Mouse (Mus musculus) forebrain, embryonic 15.5 days (tissue): ENCODE measurements around the gene Otud1. TPM values are rescaled to one million over a fixed set of nuclear protein-coding genes. Genes with fewer than 3 reads are reported as not detected.
A peak's percentile ranks its signal among the peaks of the same experiment; 100 is the strongest.

ENCODE experiments used
- ATAC-seq: fragments of 200-750 bp; cut with Nextera tagmentation; replicated peaks from 2 replicates; pipeline ENCODE4 v1.8.0; 2017; ENCODE audit warnings: mild to moderate bottlenecking, moderate TSS enrichment, moderate library complexity
- H3K27ac ChIP-seq: fragments of 300-500 bp; sonication (generic); replicated peaks from 2 replicates; pipeline ENCODE4 v1.5.1; 2015; ENCODE audit warnings: mild to moderate bottlenecking, inconsistent platforms
- H3K27me3 ChIP-seq: fragments of 300-500 bp; sonication (generic); 2 replicates; pipeline ENCODE4 v1.6.1; 2015; ENCODE audit warnings: inconsistent platforms
- H3K36me3 ChIP-seq: fragments of 300-500 bp; sonication (generic); 2 replicates; pipeline ENCODE4 v1.6.1; 2015; ENCODE audit warnings: mild to moderate bottlenecking, inconsistent platforms
- H3K4me1 ChIP-seq: fragments of 300-500 bp; sonication (generic); 2 replicates; pipeline ENCODE4 v1.6.1; 2015; ENCODE audit warnings: inconsistent platforms
- H3K4me2 ChIP-seq: fragments of 300-500 bp; sonication (generic); replicated peaks from 2 replicates; pipeline ENCODE4 v1.6.1; 2015; ENCODE audit warnings: mild to moderate bottlenecking, inconsistent platforms
- H3K4me3 ChIP-seq: fragments of 300-500 bp; sonication (generic); 2 replicates; pipeline ENCODE4 v1.5.1; 2015; ENCODE audit warnings: mild to moderate bottlenecking, inconsistent platforms
- H3K9ac ChIP-seq: fragments of 300-500 bp; sonication (generic); replicated peaks from 2 replicates; pipeline ENCODE4 v1.6.1; 2015; ENCODE audit warnings: mild to moderate bottlenecking, inconsistent platforms
- H3K9me3 ChIP-seq: fragments of 300-500 bp; sonication (generic); 2 replicates; pipeline ENCODE4 v1.6.1; 2016; ENCODE audit warnings: inconsistent platforms
- WGBS: fragments of 180-500 bp; shearing (Covaris S2); methylation state at CpG from one replicate; pipeline ENCODE4 v1.1.7; 2015; ENCODE audit warnings: mixed read lengths; 5-methylcytosine and 5-hydroxymethylcytosine counted together
- polyA plus RNA-seq: library from polyadenylated mRNA; unstranded; fragments of >200 nt; fragmentation: Nextera tagmentation; extraction: Ambion mirVana; gene quantifications from 2 replicates; pipeline ENCODE4 v1.2.1, GENCODE M21; 2015

The Otud1 gene
- 1.8 and 1.9 TPM in 2 replicates for polyA plus RNA-seq

DNA sequence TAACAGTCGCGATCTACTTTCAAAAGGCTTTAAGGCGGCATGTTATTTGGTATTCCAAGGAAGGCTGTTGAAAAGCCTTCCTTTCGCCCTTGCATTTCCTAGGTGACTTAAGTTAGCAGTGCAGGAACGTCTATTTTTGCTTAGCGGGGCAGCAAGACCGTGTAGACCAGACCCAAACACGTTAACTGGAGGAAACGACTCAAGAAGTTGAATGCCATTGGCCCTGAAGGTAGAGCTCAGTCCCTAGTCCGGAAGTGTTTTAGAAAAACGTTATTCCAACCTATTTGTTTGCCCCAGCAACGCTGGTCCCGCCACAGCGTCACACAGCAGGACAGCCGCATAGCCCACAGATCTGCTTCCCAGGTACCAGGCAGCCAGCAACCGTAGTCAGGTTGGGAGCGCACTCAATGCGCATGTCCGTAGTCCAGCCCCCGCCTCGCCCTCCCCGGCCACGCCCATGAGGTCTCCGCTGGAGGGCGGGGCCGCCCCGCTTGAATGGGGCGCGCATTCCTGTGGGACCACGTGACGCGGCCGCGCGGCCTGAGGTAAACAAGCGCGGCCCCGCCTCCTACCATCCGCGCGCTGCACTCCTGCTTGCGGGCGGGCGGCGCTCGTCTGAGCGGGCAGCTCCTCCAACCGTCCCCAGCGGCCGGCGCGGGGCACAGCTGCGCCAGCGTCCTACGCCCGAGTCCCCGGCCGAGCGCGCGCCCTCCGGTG, at the start of gene Otud1:
Gene Otud1, plus strand, starts transcription at position 595 of the 717 bp plus-strand sequence.
- H3K27me3 ChIP-seq: peaks cover 6% of the 10 kb centered on the region; the same call in 1 of the 2 replicates
- H3K4me3 ChIP-seq: peak within 1 kb of the TSS; percentile 92
- under 1% methylated on average over 59 of the region's 62 CpGs for WGBS
- H3K27ac ChIP-seq: peak within 1 kb of the TSS; percentile 92
- no peaks in the 10 kb centered on the region for H3K36me3 ChIP-seq
- peak within 1 kb of the TSS; percentile 59 for H3K4me2 ChIP-seq
- H3K9me3 ChIP-seq: no peaks in the 10 kb centered on the region
- H3K4me1 ChIP-seq: peaks cover 21% of the 10 kb centered on the region
- peak; percentile 97 for ATAC-seq
- H3K9ac ChIP-seq: peak within 1 kb of the TSS; percentile 75

GRCm38 (mm10) chr2:19607852-19608251, 49.7 kb upstream of the Otud1 start:
- Histone ChIP-seq H3K9ac (no peak overlapping the region), H3K9me3 (no peaks in the 10 kb centered on the region), H3K4me2 (no peak overlapping the region), H3K27ac (no peak overlapping the region), H3K4me3 (no peak overlapping the region), H3K4me1 (no peaks in the 10 kb centered on the region), H3K36me3 (no peaks in the 10 kb centered on the region), H3K27me3 (no peaks in the 10 kb centered on the region)
- ATAC-seq: no peak
- WGBS: 50% methylated on average over 1 of the region's 1 CpGs

DNA sequence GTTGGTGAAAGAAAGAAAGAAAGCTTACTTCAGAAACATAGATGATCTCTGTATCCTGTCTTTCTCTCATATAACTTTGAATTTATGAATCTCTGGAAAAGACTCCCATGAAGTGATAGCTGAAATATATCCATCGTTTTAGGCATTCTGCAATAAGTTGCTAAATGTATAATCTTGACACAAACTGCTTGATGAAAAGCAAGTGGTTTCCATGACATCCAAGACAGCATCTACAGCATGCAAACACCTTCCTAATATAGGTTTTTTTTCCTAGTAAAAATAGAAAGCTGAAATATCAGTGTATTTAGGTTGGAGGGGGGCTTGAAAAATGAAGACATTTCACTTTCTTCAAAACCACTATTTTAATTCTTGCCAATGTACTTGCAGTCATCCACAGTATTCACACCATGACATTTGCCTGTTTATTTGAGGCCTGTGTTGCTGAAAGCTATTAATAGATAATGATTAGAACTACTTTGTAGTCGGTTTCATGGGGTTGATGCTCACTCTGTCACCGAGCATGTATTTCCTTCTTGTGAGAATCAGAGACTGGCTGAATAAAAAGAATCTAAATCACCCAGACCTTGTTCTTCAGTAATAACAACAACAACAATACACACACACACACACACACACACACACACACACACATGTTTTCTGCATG, 49.0 kb upstream of the Otud1 start:
- ATAC-seq: no peak
- H3K27me3 ChIP-seq: no peaks in the 10 kb centered on the region
- H3K27ac ChIP-seq: no peak overlapping the region
- no peaks in the 10 kb centered on the region for H3K4me1 ChIP-seq
- H3K4me3 ChIP-seq: no peak overlapping the region
- 73% methylated on average over 3 of the region's 3 CpGs for WGBS
- no peaks in the 10 kb centered on the region for H3K9me3 ChIP-seq
- H3K9ac ChIP-seq: no peak overlapping the region
- H3K4me2 ChIP-seq: no peak overlapping the region
- H3K36me3 ChIP-seq: no peaks in the 10 kb centered on the region

- Histone ChIP-seq H3K4me3 (no peak overlapping the region), H3K27me3 (no peaks in the 10 kb centered on the region), H3K4me2 (no peak overlapping the region), H3K36me3 (no peaks in the 10 kb centered on the region), H3K9me3 (no peaks in the 10 kb centered on the region), H3K4me1 (no peaks in the 10 kb centered on the region), H3K9ac (no peak overlapping the region), H3K27ac (no peak overlapping the region)
- 100% methylated on average over 1 of the region's 1 CpGs for WGBS
- ATAC-seq: no peak
Observed at GRCm38 (mm10) chr2:19622041-19622440, 35.5 kb upstream of the Otud1 start.

- no peak overlapping the region for H3K9ac ChIP-seq
- no peaks in the 10 kb centered on the region for H3K36me3 ChIP-seq
- 88% methylated on average over 6 of the region's 6 CpGs for WGBS
- H3K4me3 ChIP-seq: no peak overlapping the region
- no peaks in the 10 kb centered on the region for H3K9me3 ChIP-seq
- no peaks in the 10 kb centered on the region for H3K4me1 ChIP-seq
- no peak for ATAC-seq
- no peak overlapping the region for H3K27ac ChIP-seq
- H3K27me3 ChIP-seq: no peaks in the 10 kb centered on the region
- no peak overlapping the region for H3K4me2 ChIP-seq
Observed at GRCm38 (mm10) chr2:19627044-19627443, 30.5 kb upstream of the Otud1 start.

DNA sequence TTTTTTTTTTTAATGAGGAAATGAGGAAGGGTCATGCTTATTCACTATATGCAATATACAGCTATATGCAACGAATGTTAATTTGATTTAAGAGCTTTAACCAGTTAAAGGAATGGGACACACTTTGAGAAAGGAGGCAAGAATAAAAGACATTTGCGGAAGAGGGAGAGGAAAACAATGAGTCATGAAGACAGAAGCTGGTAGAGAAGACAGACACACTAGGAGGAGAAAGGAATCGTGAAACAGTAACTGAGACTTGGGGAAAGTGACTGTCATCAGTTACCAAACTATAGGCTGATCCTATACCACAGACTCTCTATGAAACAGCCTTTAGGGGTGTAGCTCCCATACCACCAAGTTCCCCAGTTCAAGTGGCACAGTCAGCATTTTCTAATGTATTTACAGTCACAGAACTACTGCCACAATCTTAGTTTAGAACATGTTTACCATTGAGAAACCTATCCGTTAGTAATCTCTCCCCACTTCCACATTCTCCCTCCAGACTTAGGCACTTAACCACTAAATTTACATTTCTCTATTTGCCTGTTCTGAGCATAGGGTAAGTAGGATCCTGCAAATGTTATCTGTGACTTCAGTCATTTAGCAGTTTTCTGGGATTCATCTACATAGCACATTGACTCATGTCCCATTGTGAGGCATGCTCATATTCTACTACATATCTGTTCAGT, 29.5 kb upstream of the Otud1 start:
- Histone ChIP-seq H3K36me3 (no peaks in the 10 kb centered on the region), H3K27ac (no peak overlapping the region), H3K4me1 (no peaks in the 10 kb centered on the region), H3K9me3 (no peaks in the 10 kb centered on the region), H3K4me3 (no peak overlapping the region), H3K4me2 (no peak overlapping the region), H3K27me3 (no peaks in the 10 kb centered on the region), H3K9ac (no peak overlapping the region)
- no peak for ATAC-seq
- WGBS: 89% methylated on average over 4 of the region's 4 CpGs

GRCm38 (mm10) chr2:19630544-19630943, 27.0 kb upstream of the Otud1 start:
- WGBS: 82% methylated on average over 1 of the region's 1 CpGs
- no peaks in the 10 kb centered on the region for H3K9me3 ChIP-seq
- no peaks in the 10 kb centered on the region for H3K36me3 ChIP-seq
- no peak for ATAC-seq
- no peak overlapping the region for H3K4me2 ChIP-seq
- no peaks in the 10 kb centered on the region for H3K27me3 ChIP-seq
- no peak overlapping the region for H3K9ac ChIP-seq
- no peak overlapping the region for H3K4me3 ChIP-seq
- no peak overlapping the region for H3K27ac ChIP-seq
- H3K4me1 ChIP-seq: no peaks in the 10 kb centered on the region

GRCm38 (mm10) chr2:19633406-19633920, 24.1 kb upstream of the Otud1 start:
- no peaks in the 10 kb centered on the region for H3K4me1 ChIP-seq
- H3K27ac ChIP-seq: no peak overlapping the region
- no peak overlapping the region for H3K9ac ChIP-seq
- WGBS: 70% methylated on average over 2 of the region's 2 CpGs
- no peak overlapping the region for H3K4me2 ChIP-seq
- H3K9me3 ChIP-seq: no peaks in the 10 kb centered on the region
- ATAC-seq: no peak
- no peaks in the 10 kb centered on the region for H3K27me3 ChIP-seq
- H3K36me3 ChIP-seq: no peaks in the 10 kb centered on the region
- H3K4me3 ChIP-seq: no peak overlapping the region

- Histone ChIP-seq H3K9ac (no peak overlapping the region), H3K27ac (no peak overlapping the region), H3K4me1 (no peaks in the 10 kb centered on the region), H3K4me2 (no peak overlapping the region), H3K9me3 (no peaks in the 10 kb centered on the region), H3K4me3 (no peak overlapping the region), H3K36me3 (no peaks in the 10 kb centered on the region), H3K27me3 (no peaks in the 10 kb centered on the region)
- no peak for ATAC-seq
- 67% methylated on average over 2 of the region's 2 CpGs for WGBS
Observed at GRCm38 (mm10) chr2:19645182-19645581, 12.4 kb upstream of the Otud1 start.

GRCm38 (mm10) chr2:19646144-19646543, 11.4 kb upstream of the Otud1 start:
- Histone ChIP-seq H3K9me3 (no peaks in the 10 kb centered on the region), H3K27me3 (no peaks in the 10 kb centered on the region), H3K27ac (no peak overlapping the region), H3K4me3 (no peak overlapping the region), H3K4me2 (no peak overlapping the region), H3K36me3 (no peaks in the 10 kb centered on the region), H3K4me1 (no peaks in the 10 kb centered on the region), H3K9ac (no peak overlapping the region)
- no peak for ATAC-seq
- WGBS: 81% methylated on average over 4 of the region's 4 CpGs

GRCm38 (mm10) chr2:19646910-19647309, 10.6 kb upstream of the Otud1 start:
- Histone ChIP-seq H3K9me3 (no peaks in the 10 kb centered on the region), H3K4me3 (no peak overlapping the region), H3K4me1 (no peaks in the 10 kb centered on the region), H3K9ac (no peak overlapping the region), H3K27ac (no peak overlapping the region), H3K36me3 (no peaks in the 10 kb centered on the region), H3K27me3 (no peaks in the 10 kb centered on the region), H3K4me2 (no peak overlapping the region)
- WGBS: 32% methylated on average over 1 of the region's 1 CpGs
- no peak for ATAC-seq

DNA sequence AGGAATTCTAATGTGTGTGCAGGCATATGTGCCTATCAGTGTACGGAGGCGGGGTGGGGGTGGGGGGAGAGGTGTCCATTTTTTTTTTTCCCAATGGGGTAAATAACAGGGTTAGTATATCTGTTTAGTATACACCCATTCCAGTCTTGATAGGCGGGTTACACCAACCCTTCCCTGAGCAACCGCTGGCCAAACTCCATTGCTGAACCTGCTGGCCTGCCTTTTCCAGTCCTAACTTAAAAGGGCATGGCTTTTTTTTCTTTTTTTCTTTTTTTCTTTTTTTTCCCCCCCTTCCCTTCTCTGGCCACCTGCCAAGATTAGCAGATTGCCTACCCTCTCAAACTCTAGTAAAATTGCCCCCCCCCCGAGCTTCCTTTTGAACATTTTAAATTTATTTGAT, 1.1 kb upstream of the Otud1 start:
- no peak for ATAC-seq
- Histone ChIP-seq H3K4me1 (peaks cover 21% of the 10 kb centered on the region), H3K36me3 (no peaks in the 10 kb centered on the region), H3K27ac (no peak overlapping the region), H3K9me3 (no peaks in the 10 kb centered on the region), H3K27me3 (peaks cover 6% of the 10 kb centered on the region; the same call in 1 of the 2 replicates), H3K9ac (no peak overlapping the region), H3K4me3 (no peak overlapping the region), H3K4me2 (peak overlapping the region; percentile 59; the same call in 1 of the 2 replicates)
- 18% methylated on average over 5 of the region's 5 CpGs for WGBS
